Mouse (Mus musculus): Measurements from ENCODE around the gene Fer1l4. TPM values are rescaled to one million over a fixed set of nuclear protein-coding genes. Genes with fewer than 3 reads are reported as not detected.

Gene Fer1l4
- polyA plus RNA-seq, 1 experiment from 2014 or later = not detected

GRCm38 (mm10) chr2:155991151-155991550, 61.6 kb downstream of the Fer1l4 start:
- no peaks in the 10 kb centered on the region for H3K9me3 ChIP-seq (ENCODE audit: control insufficient read depth, low read length)
- H3K4me3 ChIP-seq (ENCODE audit: low read depth, low read length) = no peak overlapping the region
- no peak for DNase-seq (ENCODE audit: low spot score)
- no peaks in the 10 kb centered on the region for H3K4me1 ChIP-seq (replicated peaks; ENCODE audit: control insufficient read depth, insufficient read depth, low read length)
- no peaks in the 10 kb centered on the region for H3K27me3 ChIP-seq (ENCODE audit: control insufficient read depth, insufficient read depth, low read length)
- no peak overlapping the region for H3K27ac ChIP-seq (ENCODE audit: low read depth, low read length)
- 0 out of 2 replicates have a peak overlapping the region, but pooled peaks have one; percentile 5 for H3K4me2 ChIP-seq (replicated peaks; ENCODE audit: low read depth, low read length)
- 96% methylated on average over 10 of the region's 10 CpGs for WGBS
- ATAC-seq (ENCODE audit: low FRiP score) = no peak
- H3K9ac ChIP-seq (ENCODE audit: low read depth, low read length) = no peak overlapping the region
- peaks cover 17% of the 10 kb centered on the region for H3K36me3 ChIP-seq (ENCODE audit: control insufficient read depth, insufficient read depth, low read length)

GRCm38 (mm10) chr2:155989085-155989484, 63.7 kb downstream of the Fer1l4 start:
- no peaks in the 10 kb centered on the region for H3K4me1 ChIP-seq (replicated peaks; ENCODE audit: control insufficient read depth, insufficient read depth, low read length)
- peaks cover 21% of the 10 kb centered on the region for H3K36me3 ChIP-seq (ENCODE audit: control insufficient read depth, insufficient read depth, low read length)
- no peak overlapping the region for H3K27ac ChIP-seq (ENCODE audit: low read depth, low read length)
- H3K27me3 ChIP-seq (ENCODE audit: control insufficient read depth, insufficient read depth, low read length) = no peaks in the 10 kb centered on the region
- no peak overlapping the region for H3K4me2 ChIP-seq (replicated peaks; ENCODE audit: low read depth, low read length)
- no peak overlapping the region for H3K4me3 ChIP-seq (ENCODE audit: low read depth, low read length)
- DNase-seq (ENCODE audit: low spot score) (no peak), ATAC-seq (ENCODE audit: low FRiP score) (no peak)
- no peak overlapping the region for H3K9ac ChIP-seq (ENCODE audit: low read depth, low read length)
- 82% methylated on average over 4 of the region's 4 CpGs for WGBS
- no peaks in the 10 kb centered on the region for H3K9me3 ChIP-seq (ENCODE audit: control insufficient read depth, low read length)

GRCm38 (mm10) chr2:155987131-155987530, 65.6 kb downstream of the Fer1l4 start:
- Histone ChIP-seq H3K36me3 (ENCODE audit: control insufficient read depth, insufficient read depth, low read length) (peaks cover 18% of the 10 kb centered on the region; the same call in 1 of the 2 replicates), H3K4me1 (replicated peaks; ENCODE audit: control insufficient read depth, insufficient read depth, low read length) (no peaks in the 10 kb centered on the region), H3K4me2 (replicated peaks; ENCODE audit: low read depth, low read length) (no peak overlapping the region), H3K9me3 (ENCODE audit: control insufficient read depth, low read length) (no peaks in the 10 kb centered on the region), H3K4me3 (ENCODE audit: low read depth, low read length) (no peak overlapping the region), H3K27me3 (ENCODE audit: control insufficient read depth, insufficient read depth, low read length) (no peaks in the 10 kb centered on the region), H3K27ac (ENCODE audit: low read depth, low read length) (no peak overlapping the region), H3K9ac (ENCODE audit: low read depth, low read length) (no peak overlapping the region)
- ATAC-seq (ENCODE audit: low FRiP score) = no peak
- DNase-seq (ENCODE audit: low spot score) = no peak
- WGBS = 96% methylated on average over 6 of the region's 6 CpGs

- WGBS = 96% methylated on average over 7 of the region's 7 CpGs
These were observed 67.0 kb downstream of the Fer1l4 start for GRCm38 (mm10) chr2:155985776-155986175.

GRCm38 (mm10) chr2:155979328-155979991, 73.3 kb downstream of the Fer1l4 start:
- Histone ChIP-seq H3K27ac (ENCODE audit: low read depth, low read length) (no peak overlapping the region), H3K27me3 (ENCODE audit: control insufficient read depth, insufficient read depth, low read length) (no peaks in the 10 kb centered on the region), H3K4me1 (replicated peaks; ENCODE audit: control insufficient read depth, insufficient read depth, low read length) (no peaks in the 10 kb centered on the region), H3K4me2 (replicated peaks; ENCODE audit: low read depth, low read length) (no peak overlapping the region), H3K4me3 (ENCODE audit: low read depth, low read length) (no peak overlapping the region), H3K9me3 (ENCODE audit: control insufficient read depth, low read length) (no peaks in the 10 kb centered on the region), H3K9ac (ENCODE audit: low read depth, low read length) (no peak overlapping the region), H3K36me3 (ENCODE audit: control insufficient read depth, insufficient read depth, low read length) (peaks cover 18% of the 10 kb centered on the region; the same call in 1 of the 2 replicates)
- 89% methylated on average over 5 of the region's 5 CpGs for WGBS
- DNase-seq (ENCODE audit: low spot score) (no peak), ATAC-seq (ENCODE audit: low FRiP score) (no peak)

More at GRCm38 (mm10) chr2:155985776-155986175, 67.0 kb downstream of the Fer1l4 start:
- Histone ChIP-seq H3K4me1 (replicated peaks; ENCODE audit: control insufficient read depth, insufficient read depth, low read length) (no peaks in the 10 kb centered on the region), H3K4me3 (ENCODE audit: low read depth, low read length) (no peak overlapping the region), H3K27ac (ENCODE audit: low read depth, low read length) (no peak overlapping the region), H3K36me3 (ENCODE audit: control insufficient read depth, insufficient read depth, low read length) (peaks cover 22% of the 10 kb centered on the region; the same call in 1 of the 2 replicates), H3K9ac (ENCODE audit: low read depth, low read length) (no peak overlapping the region), H3K9me3 (ENCODE audit: control insufficient read depth, low read length) (no peaks in the 10 kb centered on the region), H3K27me3 (ENCODE audit: control insufficient read depth, insufficient read depth, low read length) (no peaks in the 10 kb centered on the region), H3K4me2 (replicated peaks; ENCODE audit: low read depth, low read length) (no peak overlapping the region)
- ATAC-seq (ENCODE audit: low FRiP score) = no peak
- DNase-seq (ENCODE audit: low spot score) = no peak

- no peak overlapping the region for H3K9ac ChIP-seq (ENCODE audit: low read depth, low read length)
- DNase-seq (ENCODE audit: low spot score) (no peak), ATAC-seq (ENCODE audit: low FRiP score) (no peak)
- 87% methylated on average over 14 of the region's 14 CpGs for WGBS
- no peaks in the 10 kb centered on the region for H3K9me3 ChIP-seq (ENCODE audit: control insufficient read depth, low read length)
- H3K27ac ChIP-seq (ENCODE audit: low read depth, low read length) = no peak overlapping the region
- H3K4me1 ChIP-seq (replicated peaks; ENCODE audit: control insufficient read depth, insufficient read depth, low read length) = no peaks in the 10 kb centered on the region
- H3K27me3 ChIP-seq (ENCODE audit: control insufficient read depth, insufficient read depth, low read length) = no peaks in the 10 kb centered on the region
- H3K4me3 ChIP-seq (ENCODE audit: low read depth, low read length) = no peak overlapping the region
- no peak overlapping the region for H3K4me2 ChIP-seq (replicated peaks; ENCODE audit: low read depth, low read length)
- peaks cover 13% of the 10 kb centered on the region for H3K36me3 ChIP-seq (ENCODE audit: control insufficient read depth, insufficient read depth, low read length)
These were observed 78.5 kb downstream of the Fer1l4 start for GRCm38 (mm10) chr2:155974087-155974731.

- H3K36me3 ChIP-seq (ENCODE audit: control insufficient read depth, insufficient read depth, low read length) = peaks cover 16% of the 10 kb centered on the region
- no peaks in the 10 kb centered on the region for H3K4me1 ChIP-seq (replicated peaks; ENCODE audit: control insufficient read depth, insufficient read depth, low read length)
- H3K9me3 ChIP-seq (ENCODE audit: control insufficient read depth, low read length) = no peaks in the 10 kb centered on the region
- no peak overlapping the region for H3K27ac ChIP-seq (ENCODE audit: low read depth, low read length)
- H3K4me2 ChIP-seq (replicated peaks; ENCODE audit: low read depth, low read length) = no peak overlapping the region
- WGBS = 89% methylated on average over 6 of the region's 6 CpGs
- no peak overlapping the region for H3K9ac ChIP-seq (ENCODE audit: low read depth, low read length)
- H3K27me3 ChIP-seq (ENCODE audit: control insufficient read depth, insufficient read depth, low read length) = no peaks in the 10 kb centered on the region
- ATAC-seq (ENCODE audit: low FRiP score) = no peak
- DNase-seq (ENCODE audit: low spot score) = no peak
- no peak overlapping the region for H3K4me3 ChIP-seq (ENCODE audit: low read depth, low read length)
These were observed 79.4 kb downstream of the Fer1l4 start for GRCm38 (mm10) chr2:155973348-155973747.
